Mouse (Mus musculus) urinary bladder, postnatal 10 days (tissue): ENCODE results near the gene Gm10772.
"Not testable (repeated sequence)": the region's sequence is repeated elsewhere in the genome, so short reads cannot be mapped to it uniquely, and the experiment has no call there.

ENCODE experiments used
- DNase-seq: peaks from one replicate; pipeline ENCODE4 v3.0.0; 2022; ENCODE audit warnings: low spot score

Gene Gm10772

GRCm38 (mm10) chr13:66227473-66227872, at the start of gene Gm10772:
Gene Gm10772, minus strand, starts transcription at chr13:66227573.
- DNase-seq = not testable (repeated sequence)

GRCm38 (mm10) chr13:66263914-66264313, 36.5 kb upstream of the Gm10772 start:
- not testable (repeated sequence) for DNase-seq

DNA sequence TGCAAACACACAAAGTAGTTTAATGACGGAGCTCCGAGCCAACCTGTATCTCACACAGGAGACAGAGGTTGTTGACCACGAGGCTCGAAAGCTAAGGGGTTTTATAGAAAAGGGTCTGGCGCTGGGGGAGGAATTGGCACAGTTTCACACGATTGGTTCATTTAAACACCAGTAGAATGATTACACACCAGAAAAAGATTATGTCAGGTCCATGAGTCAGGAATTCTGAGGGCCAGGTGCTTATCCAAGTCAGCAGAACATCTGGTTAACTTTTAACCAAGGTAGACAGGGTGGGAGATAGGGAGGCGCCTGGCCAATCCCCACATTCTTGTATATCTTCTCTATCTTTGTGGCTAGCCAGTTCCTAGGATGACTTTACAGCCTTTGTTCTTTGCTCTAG, 35.8 kb upstream of the Gm10772 start:
- not testable (repeated sequence) for DNase-seq

GRCm38 (mm10) chr13:66214349-66214748, 13.0 kb downstream of the Gm10772 start:
- DNase-seq = no peak

- DNase-seq = not testable (repeated sequence)
Measured at GRCm38 (mm10) chr13:66213811-66214210, 13.6 kb downstream of the Gm10772 start.

- DNase-seq = not testable (repeated sequence)
Measured at GRCm38 (mm10) chr13:66179172-66179571, 48.2 kb downstream of the Gm10772 start.
